Mouse (Mus musculus) CD4-positive, CD25-positive, alpha-beta regulatory T cell, adult 2 months (primary cell): Measurements from ENCODE around the gene Mrpl33.

Experiments
- DNase-seq: peaks from one replicate; pipeline ENCODE4 v3.0.0-alpha.2; 2012; ENCODE audit warnings: low read depth, low spot score

Mrpl33 gene

DNA sequence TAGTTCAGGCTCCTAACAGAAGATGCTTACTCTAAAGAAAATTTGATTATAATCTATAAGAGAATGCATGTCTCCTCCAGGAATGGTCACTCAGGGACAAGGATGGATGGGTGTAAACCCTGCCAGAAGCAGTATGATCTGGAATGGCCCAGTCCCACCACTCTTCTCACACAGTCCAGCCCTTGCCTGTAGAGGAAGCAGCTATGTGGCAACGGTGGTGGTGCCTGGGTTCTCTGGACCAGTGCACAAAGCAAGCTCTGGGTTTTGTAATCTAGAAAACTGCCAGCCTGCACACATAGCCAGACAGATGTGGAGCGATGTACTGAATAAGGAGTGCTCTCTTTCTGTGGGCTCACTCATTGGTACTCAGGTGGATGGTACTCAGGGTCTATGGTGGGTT, 43.8 kb downstream of the Mrpl33 start:
- no peak for DNase-seq

DNA sequence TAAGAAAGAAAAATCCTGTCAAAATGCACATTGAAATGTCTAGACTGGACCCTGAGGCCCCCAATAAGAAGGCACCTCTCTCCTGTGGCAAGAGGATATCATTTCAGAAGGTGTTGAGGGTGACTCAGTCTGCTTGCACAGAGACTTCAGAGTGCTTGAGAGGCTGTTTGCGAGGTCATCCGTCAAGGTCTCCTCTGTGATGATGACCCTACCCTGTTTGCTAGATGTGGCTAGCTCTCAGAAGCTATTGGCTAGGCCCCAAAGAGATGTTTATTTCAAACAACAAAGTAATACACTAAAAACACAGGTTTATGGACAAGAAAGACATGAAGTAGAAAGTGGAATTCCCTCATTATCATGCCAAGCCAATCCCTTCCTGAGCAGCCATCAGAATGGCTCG, 45.6 kb downstream of the Mrpl33 start:
- DNase-seq: no peak

DNA sequence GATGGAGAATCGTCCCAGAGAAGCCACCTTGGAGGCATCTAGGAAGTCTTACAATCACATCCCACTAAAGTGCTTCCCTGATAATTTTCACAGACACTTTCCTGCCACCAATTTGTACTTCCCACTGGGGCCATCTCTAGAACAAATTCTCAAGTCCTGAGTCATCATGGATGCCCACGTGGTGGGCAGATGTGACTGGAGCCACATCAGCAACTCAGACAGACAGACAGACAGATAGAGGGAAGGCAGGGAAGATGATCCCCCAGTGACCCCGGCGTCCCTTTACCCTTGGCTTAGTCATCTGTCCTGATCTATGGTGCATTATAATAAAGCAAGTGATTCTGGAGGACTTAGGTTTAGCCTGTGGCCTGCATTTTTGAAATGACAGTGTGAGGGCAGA, 47.5 kb downstream of the Mrpl33 start:
- no peak for DNase-seq

DNA sequence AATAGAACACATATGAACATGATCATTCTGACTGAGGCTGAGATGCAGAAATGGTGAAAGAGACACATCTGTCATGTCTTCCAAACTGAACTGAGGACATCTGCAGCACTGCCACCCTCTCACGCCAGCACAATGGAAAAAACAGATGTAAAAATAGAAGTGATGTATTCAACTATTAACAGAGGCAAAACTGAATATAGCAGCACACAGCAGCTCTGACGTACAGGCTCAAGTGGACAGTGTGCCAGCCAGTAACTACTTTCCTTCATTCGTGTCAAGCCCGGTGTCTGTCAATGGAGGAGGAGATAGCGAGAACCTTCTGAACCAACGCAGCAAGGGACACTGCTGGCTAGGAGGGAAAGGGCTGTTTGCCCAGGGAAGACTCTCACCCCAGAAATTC, 48.1 kb downstream of the Mrpl33 start:
- no peak for DNase-seq

DNA sequence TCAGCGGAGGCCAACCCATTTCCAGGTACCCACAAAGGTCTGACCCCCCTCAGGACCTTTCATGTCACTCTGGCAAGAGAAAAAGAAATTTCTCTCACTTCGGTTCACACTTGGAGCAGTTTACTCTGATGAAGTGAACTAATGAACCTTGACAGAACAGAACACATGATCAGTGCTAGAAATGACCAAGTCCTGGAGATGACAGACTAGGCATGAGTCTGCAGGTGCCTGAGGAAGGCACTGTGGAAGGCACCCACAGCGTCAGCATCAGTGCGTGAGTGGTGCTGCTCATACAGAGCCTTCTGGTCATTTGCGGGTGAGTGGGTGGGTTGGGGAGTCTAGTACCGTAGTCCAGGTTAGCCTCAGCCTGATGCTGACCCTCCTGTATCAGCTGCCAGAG, 49.1 kb downstream of the Mrpl33 start:
- DNase-seq: no peak

DNA sequence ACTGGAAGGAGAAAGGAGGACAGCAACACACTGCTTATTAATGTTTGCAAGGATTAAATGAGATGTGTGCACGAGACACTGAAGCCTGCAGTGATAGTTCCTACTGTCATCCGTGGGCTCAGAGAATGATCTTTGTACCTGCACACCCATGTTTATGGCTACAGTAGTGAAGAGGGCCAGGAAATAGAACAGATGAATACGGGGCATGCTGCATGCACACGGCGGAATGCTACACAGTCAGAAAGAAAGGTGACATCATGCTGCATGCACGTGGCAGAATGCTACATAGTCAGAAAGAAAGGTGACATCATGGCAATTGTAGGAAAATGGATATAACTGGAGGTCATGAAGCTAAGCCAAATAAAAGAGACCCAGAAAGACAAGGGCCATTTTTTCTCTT, 49.8 kb downstream of the Mrpl33 start:
- no peak for DNase-seq

DNA sequence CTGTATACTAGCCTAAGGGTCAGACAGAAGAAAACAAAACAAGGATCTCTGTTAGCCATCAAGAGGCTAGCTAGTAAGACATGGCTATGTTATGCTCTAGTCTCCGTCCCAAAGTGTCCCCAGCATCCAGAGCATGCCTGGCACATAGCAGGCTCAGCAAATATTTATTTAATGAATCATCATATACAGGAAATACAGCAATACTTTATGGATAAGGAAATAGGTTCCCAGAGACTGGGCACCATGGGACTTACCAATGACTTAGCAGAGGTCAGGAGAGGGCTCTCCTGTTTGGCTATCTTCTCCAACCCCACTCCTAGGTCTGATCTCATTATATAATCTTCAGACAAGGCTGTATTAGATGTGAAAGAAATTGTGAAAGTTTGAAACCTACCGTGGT, 50.6 kb downstream of the Mrpl33 start:
- no peak for DNase-seq

DNA sequence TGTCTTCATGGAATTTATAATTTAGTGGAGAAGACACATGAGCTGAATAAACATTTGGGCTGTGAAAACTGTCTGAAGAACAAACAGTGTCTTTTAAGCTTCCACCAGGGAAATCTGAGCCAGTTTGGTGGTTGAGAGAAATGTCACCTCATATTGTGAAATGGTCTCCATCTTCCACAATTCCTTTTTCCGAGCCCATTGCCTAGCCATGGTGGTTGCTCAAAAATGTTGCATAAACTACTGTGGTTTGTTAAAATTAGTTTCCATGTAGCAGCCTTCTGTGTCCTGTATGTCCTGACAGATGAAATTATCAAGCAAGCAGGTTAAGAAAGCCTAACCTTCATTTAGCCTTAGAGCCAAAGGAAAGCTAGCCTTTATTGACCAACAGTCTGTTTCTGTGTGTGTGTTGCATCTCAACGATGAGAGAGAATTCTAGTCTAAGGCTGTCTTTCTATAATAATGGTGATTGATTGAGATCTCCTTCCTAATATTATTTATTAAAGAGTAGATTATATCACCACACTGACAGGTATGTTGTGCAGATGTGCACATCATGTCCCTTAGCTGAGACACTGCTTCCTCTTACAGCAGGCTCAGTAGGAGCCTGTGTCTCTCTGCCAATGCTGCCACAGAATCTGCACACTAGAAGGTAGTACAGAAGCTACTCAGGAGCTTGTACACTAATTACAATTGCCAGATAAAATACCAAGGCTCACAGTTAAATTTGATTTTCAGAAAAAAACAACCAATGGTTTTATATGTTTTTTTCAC, 54.0 kb downstream of the Mrpl33 start:
- DNase-seq: no peak

DNA sequence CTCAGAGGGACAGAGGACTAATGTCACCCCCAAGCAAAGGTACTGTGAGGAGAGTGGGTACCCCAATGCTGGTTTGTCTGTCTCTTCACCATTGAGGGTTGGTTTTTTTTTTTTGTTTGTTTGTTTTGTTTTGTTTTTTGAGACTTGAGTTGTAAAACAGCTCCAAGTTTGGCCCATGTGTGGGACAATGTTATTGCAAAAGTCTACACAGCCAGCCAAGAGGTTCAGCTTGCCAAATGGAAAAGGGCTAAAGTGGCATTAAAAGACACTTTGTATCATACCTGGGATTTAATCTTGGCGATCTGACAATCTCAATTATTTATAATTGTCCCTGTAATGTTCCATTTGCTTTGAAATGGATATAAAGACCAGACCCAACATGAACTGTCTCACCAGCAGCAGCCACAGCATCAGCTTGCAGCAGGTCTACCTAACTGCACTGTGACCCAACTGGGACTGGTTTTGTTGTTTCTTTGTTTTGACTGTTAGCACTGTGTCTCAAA, 59.0 kb downstream of the Mrpl33 start:
- no peak for DNase-seq

DNA sequence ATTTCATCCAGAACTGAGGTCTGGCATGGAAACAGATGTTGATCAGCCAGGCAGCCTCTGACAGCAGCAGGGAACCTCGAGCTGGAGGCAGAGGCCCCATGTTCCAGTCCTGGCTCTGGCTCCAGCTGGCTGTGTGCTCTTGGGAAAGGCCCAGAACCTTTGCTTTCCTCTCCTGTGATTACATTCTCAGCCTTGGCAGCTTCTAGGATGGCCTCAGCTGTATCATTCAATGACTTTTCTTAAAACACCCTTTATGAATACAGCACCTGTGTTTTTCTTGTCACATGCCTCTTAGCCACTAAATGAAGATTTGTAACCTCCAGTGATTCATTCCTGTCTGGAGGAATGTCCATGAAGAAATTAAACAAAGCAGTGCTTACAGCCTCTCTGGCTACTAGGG, 69.4 kb downstream of the Mrpl33 start:
- no peak for DNase-seq

DNA sequence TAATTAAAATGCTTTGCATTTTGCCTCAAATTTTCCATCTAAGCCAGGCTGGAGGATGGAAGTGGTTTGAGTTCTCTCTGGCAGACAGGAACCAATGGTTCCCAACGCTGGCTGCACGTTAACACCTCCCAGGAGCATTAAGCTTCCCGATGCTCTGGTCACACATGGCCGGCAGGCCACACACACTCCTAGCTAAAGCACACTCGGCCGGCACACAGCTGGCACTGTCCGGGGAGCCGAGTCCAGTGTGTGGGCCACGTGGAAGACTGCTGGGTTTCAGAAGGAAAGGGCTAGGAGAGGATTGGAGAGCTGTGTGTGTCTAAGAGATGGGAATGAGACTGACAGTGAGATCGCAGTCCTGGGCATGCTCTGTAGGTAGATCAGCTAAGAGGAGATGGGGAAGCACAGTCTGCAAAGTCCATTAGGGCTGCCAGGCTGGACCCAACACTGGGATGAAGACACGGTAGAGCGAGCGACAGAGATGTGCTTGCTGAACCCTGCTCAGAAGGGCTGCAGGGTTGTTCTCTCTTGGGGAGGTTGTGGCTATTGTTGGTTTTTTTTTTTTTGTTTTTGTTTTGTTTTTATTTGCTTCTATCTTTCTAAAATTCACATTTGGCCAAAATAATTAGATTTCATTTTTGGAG, 71.7 kb downstream of the Mrpl33 start:
- DNase-seq: no peak

DNA sequence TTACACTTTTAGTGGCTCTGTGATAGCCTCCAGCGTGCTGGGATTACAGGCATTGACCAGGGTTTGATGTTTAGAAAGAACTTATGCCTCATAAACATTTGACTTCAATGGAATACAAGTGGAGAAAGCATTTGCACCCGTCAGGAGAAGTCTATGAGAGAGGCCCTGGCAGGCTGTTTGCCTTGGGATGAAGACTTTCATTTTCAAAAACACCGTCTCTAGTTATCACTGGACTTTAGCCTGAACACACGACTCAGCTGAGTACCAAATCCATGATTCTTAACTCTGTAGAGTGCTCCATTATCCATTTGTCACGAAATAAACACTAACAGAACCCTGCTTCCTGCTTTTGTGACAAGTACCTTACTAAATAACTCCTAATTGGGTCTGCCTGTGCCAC, 73.2 kb downstream of the Mrpl33 start:
- DNase-seq: no peak

DNA sequence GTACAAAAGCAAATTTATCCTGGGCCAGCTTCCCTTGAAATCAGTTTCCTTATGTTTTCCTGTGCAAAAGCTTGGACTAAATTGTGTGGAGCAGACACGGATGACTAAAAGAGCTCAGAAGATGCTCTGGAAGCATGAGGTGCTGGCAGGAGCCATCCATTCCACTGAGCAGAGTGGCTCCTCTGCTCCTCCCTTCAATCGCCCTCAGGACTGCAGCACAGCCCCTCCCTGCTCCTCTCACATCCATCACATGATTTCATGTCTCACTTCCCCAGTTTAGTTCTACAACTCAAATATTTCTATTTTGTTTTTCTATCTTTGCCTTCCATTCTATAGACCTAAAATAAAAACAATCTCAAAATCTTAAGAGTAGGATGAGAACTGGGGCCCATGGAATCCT, 74.4 kb downstream of the Mrpl33 start:
- DNase-seq: no peak

DNA sequence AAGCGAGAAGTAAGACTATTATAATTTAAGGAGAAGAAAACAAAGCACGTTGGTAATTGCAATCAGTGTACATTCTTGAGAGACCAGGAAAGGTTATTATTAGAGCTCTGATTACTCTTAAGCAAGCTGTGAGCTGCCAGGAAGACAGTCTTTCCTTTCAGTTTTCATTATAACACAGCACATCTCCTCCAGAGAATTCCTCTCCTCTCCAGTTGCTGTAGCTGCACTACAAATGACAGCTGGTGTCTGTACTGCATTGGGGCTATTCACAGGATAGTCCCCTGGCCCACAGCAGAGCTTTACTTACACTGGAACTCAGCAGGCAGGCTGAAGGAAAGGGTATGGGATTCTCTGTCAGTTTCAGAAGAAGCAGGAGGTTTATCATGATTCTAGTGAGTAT, 76.7 kb downstream of the Mrpl33 start:
- DNase-seq: no peak

DNA sequence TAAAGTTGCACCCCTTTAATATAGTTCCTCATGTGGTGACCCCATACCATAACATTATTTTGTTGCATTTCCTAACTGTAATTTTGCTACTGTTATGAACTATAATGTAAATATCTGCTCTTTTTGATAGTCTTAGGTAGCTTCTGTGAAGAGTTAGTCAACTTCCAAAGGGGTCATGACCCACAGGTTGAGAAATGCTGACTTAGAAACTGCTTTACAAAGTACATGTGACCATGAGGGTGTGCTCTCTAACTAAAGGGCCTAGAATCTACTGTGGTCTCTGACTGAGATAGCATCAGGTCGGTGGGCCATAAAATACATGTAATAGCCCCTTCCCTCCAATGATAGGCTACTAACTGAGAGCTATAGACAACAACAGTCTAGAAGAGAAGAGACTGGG, 81.3 kb downstream of the Mrpl33 start:
- DNase-seq: no peak

DNA sequence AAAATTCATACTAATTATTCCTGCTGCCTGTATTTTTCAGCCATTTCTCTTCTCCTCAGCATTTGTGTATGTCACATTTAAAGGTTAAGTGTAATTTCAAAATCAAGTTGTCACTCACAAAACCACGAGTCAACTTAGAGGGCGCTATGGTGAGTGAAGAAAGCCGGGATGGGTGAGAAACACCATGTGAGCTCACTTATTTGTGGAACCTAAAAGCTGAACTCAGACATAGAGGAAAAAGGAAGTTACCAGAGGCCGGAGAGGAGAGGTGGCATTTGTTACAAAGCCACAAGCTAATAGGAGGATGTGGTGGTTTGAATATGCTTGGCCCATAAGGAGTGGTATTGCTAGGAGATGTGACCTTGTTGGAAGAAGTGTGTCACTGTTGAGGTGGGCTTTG, 83.4 kb downstream of the Mrpl33 start:
- no peak for DNase-seq

DNA sequence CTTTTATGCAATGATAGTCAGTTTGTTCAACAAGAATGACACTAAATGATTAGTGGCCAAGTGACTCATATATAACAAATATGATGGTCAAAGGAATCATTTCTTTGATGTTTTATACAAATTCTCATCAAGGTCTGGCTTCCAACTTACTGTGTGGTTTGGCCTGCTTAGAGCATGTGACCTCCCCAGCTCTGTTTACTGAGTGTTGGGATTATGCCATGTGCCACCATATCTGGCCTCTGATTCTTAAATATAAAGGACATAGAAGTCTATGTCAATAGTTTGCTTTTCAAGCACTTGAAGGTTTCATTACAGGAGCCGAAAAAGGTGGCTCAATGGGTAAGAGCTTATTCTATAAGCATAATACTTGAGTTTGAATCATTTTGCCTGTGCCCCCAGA, 85.6 kb downstream of the Mrpl33 start:
- no peak for DNase-seq

DNA sequence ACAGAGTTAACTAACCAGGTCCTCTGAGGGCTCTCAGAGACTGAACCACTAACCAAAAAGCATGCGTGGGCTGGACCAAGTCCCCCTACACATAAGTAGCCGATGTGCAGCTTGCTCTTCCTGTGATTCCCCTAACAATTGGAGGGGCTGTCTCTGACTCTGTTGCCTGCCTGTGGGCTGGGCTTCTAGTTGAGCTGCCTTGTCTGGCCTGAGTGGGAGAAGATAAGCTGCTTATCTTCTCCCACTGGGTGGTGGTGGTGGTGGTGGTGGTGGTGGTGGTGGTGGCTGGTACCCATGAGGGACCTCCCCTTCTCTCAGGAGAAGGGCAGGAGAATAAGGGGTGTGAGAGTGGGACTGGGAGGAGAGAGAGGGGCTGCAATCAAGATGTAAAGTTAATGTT, 89.3 kb downstream of the Mrpl33 start:
- DNase-seq: no peak

DNA sequence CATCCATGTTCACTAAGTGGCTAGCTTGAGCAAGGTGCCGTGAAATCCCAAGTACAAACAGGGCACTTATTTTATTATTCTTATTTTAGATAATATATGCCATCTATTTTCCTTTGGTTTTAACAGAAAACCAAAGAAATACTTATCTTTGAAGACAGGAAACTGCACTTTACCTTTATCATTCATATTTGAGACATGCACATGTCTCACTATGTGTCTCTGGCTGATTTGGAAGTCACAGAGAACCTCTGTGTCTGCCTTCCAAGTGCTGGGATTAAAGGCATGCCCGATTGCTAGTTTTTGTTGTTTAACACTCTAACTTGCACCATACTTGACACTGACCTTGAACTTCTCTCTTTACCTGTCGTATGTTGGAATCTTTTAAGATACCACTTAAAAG, 91.2 kb downstream of the Mrpl33 start:
- no peak for DNase-seq

DNA sequence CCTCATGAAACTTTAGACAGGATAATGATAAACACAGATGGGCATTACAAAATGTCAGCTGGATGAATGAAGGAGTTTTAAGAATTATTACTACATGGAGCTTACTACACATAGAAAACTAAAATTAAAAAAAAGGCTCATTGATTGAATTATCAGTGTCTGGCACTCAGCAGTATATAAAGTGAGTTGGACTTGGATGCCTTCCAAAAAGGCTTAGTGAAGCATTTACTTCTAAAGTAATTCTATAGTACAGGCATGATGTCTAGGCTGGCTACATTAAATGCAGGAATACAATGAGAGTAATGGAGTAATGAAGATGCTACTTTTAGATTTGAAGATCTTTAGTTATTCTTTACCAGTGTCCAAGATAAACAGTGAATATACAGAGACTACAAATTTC, 96.5 kb downstream of the Mrpl33 start:
- DNase-seq: no peak

DNA sequence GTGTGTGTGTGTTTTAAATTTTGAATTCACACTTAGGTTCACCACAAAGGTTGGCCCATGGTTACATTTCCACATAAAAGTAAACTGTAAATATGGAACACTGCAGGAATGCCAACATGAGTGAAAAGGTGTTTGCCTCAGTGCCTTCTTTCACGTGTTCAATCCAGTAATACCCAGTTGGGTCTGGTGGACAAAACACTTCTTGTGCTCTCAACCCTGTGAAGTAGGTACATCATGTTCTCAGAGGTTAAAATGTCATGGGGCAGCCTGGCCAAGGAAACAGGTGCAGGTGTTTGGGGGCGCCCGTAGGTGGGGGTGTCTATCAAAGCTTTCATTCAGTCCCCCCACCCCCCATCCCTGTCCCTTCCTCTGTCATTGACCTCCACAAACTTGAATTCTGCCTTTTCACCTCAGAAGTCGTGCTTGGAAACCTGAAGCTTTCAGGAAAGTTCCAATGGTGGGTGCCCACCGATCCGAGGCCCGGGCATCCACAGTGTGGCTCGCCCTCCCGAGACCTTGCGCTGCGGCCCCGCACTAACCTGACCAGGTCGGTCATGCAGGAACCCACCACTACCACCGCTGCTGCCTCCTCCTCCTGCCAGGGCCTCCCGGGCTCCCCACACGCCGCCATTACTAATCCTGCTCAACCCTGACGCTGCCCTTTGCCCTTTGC, 100.4 kb downstream of the Mrpl33 start, which contains the start of gene Rbks:
Gene Rbks (minus strand): TSS at position 657 of the 673 bp plus-strand sequence.
- no peak for DNase-seq

DNA sequence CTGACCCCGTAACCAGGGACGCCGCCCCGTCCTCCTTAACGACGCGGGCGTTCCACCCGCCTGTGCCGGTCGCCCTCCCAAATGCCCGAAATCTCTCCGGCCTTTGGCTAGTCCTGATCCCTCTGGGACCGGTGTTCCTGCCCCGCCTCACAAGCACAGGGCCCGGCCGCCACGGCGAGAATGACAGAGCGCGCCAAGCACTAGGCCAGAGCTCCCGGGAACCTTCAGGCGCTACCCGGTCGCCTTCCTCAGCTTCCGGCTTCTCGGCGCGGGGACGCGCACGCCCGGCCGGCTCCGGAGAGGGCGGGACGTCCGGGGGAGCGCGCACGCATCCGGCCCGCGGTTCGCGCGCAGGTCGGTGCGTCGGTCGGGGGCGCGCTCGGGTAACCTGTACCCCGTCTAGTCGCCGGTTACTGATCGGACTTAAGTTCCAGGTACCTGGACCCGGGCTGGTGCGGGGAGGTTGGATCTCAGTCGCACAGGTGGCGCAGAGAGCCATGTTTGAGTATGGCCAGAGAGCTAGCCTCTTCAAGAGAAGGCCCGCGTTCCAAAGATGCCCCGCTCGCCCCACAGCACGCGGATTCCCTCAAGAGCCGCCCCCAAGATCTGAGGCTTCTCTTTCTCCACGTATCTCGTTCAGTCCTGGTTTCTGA, 101.0 kb downstream of the Mrpl33 start, which contains the start of gene Babam2:
Gene Babam2 (plus strand): TSS at position 41 of the 653 bp plus-strand sequence.
- peak; percentile 96 for DNase-seq
